Mouse (Mus musculus) adipocyte (in vitro differentiated cells): ENCODE measurements around the gene Coro7.
"Not testable (repeated sequence)": the region's sequence is repeated elsewhere in the genome, so short reads cannot be mapped to it uniquely, and the experiment has no call there.

ENCODE experiments used
- DNase-seq: peaks from one replicate; pipeline ENCODE4 v3.0.0-alpha.2; 2016; ENCODE audit warnings: low spot score

Coro7 gene

GRCm38 (mm10) chr16:4594814-4595526, 84.6 kb downstream of the Coro7 start:
- no peak for DNase-seq

- DNase-seq: peak; percentile 59
Observed at GRCm38 (mm10) chr16:4593971-4594813, 85.4 kb downstream of the Coro7 start, which contains the start of gene Glis2. Gene Glis2 (plus strand): TSS chr16:4594713.

- DNase-seq: peak; percentile 59
Observed at GRCm38 (mm10) chr16:4592909-4593875, 86.4 kb downstream of the Coro7 start.

- DNase-seq: peak; percentile 63
Observed at GRCm38 (mm10) chr16:4590236-4590635, 89.3 kb downstream of the Coro7 start.

GRCm38 (mm10) chr16:4587516-4588210, 91.9 kb downstream of the Coro7 start:
- peak; percentile 33 for DNase-seq

- peak; percentile 98 for DNase-seq
Observed at GRCm38 (mm10) chr16:4586531-4587123, 93.0 kb downstream of the Coro7 start.

GRCm38 (mm10) chr16:4585642-4586530, 93.7 kb downstream of the Coro7 start:
- DNase-seq: no peak

- no peak for DNase-seq
Observed at GRCm38 (mm10) chr16:4584438-4584837, 95.1 kb downstream of the Coro7 start.

GRCm38 (mm10) chr16:4583807-4584206, 95.8 kb downstream of the Coro7 start:
- DNase-seq: no peak

GRCm38 (mm10) chr16:4581179-4581578, 98.4 kb downstream of the Coro7 start:
- DNase-seq: not testable (repeated sequence)

- DNase-seq: no peak
Observed at GRCm38 (mm10) chr16:4578630-4579029, 100.9 kb downstream of the Coro7 start.

- no peak for DNase-seq
Observed at GRCm38 (mm10) chr16:4576873-4577272, 102.7 kb downstream of the Coro7 start.
